Mouse (Mus musculus): ENCODE results near the gene Ak5.

The Ak5 gene

GRCm38 (mm10) chr3:152561708-152562107 is 106.5 kb downstream of the Ak5 start:
- no peak for DNase-seq

GRCm38 (mm10) chr3:152559295-152559694 is 108.9 kb downstream of the Ak5 start:
- DNase-seq: no peak

- no peak for DNase-seq
Measured at GRCm38 (mm10) chr3:152558106-152558505, 110.1 kb downstream of the Ak5 start.

GRCm38 (mm10) chr3:152557659-152558058 is 110.5 kb downstream of the Ak5 start:
- DNase-seq: no peak

- no peak for DNase-seq
Measured at GRCm38 (mm10) chr3:152556919-152557318, 111.2 kb downstream of the Ak5 start.

- no peak for DNase-seq
Measured at GRCm38 (mm10) chr3:152556435-152556834, 111.7 kb downstream of the Ak5 start.

GRCm38 (mm10) chr3:152555216-152555615 is 112.9 kb downstream of the Ak5 start:
- DNase-seq: no peak

- DNase-seq: no peak
Measured at GRCm38 (mm10) chr3:152554366-152554765, 113.8 kb downstream of the Ak5 start.

GRCm38 (mm10) chr3:152552641-152553040 is 115.5 kb downstream of the Ak5 start:
- no peak for DNase-seq

GRCm38 (mm10) chr3:152550528-152551115 is 117.5 kb downstream of the Ak5 start:
- DNase-seq: no peak

- no peak for DNase-seq
Measured at GRCm38 (mm10) chr3:152550031-152550430, 118.1 kb downstream of the Ak5 start.

- DNase-seq: no peak
Measured at GRCm38 (mm10) chr3:152544921-152545320, 123.2 kb downstream of the Ak5 start.

- no peak for DNase-seq
Measured at GRCm38 (mm10) chr3:152542298-152542697, 125.9 kb downstream of the Ak5 start.

GRCm38 (mm10) chr3:152530344-152530743 is 137.8 kb downstream of the Ak5 start:
- no peak for DNase-seq

GRCm38 (mm10) chr3:152529058-152529972 is 138.8 kb downstream of the Ak5 start:
- DNase-seq: no peak

- DNase-seq: no peak
Measured at GRCm38 (mm10) chr3:152526721-152527120, 141.4 kb downstream of the Ak5 start.

GRCm38 (mm10) chr3:152523315-152523638 is 144.9 kb downstream of the Ak5 start:
- no peak for DNase-seq

- no peak for DNase-seq
Measured at GRCm38 (mm10) chr3:152522634-152523314, 145.4 kb downstream of the Ak5 start.

- DNase-seq: no peak
Measured at GRCm38 (mm10) chr3:152521054-152521453, 147.1 kb downstream of the Ak5 start.

GRCm38 (mm10) chr3:152520074-152520473 is 148.1 kb downstream of the Ak5 start:
- no peak for DNase-seq

- DNase-seq: no peak
Measured at GRCm38 (mm10) chr3:152519556-152519955, 148.6 kb downstream of the Ak5 start.

GRCm38 (mm10) chr3:152516569-152516968 is 151.6 kb downstream of the Ak5 start:
- DNase-seq: no peak

- DNase-seq: no peak
Measured at GRCm38 (mm10) chr3:152515959-152516358, 152.2 kb downstream of the Ak5 start.

- DNase-seq: no peak
Measured at GRCm38 (mm10) chr3:152512517-152512916, 155.6 kb downstream of the Ak5 start.

Measured in cerebellum, adult 11 months (tissue).